In genomic region chr16:20805086-20805485, GRCm38 (mm10) we compare ENCODE assay signal across 8 mouse cellular contexts.
A peak's percentile ranks its signal among the peaks of the same experiment; 100 is the strongest.
DNase-seq lines count a peak whose midpoint lies in the region; ATAC-seq and TF ChIP-seq lines count a peak whose summit lies in the region.

No protein-coding gene starts in this region.

- peak; percentile 22; the same call in 1 of the 2 replicates for ATAC-seq in kidney, postnatal 0 days (replicated peaks; ENCODE audit: low FRiP score, low read depth)
- no peak for ATAC-seq in embryonic facial prominence, embryonic 13.5 days (ENCODE audit: insufficient number of reproducible peaks, insufficient read depth, low FRiP score, low TSS enrichment, low read depth)
- ATAC-seq in inflammation-experienced regulatory T-cells, adult 6 months: peak; percentile 7

- H3K9ac ChIP-seq in kidney, postnatal 0 days (ENCODE audit: low read depth, low read length): peak overlapping the region; percentile 42; the same call in 1 of the 2 replicates
- peak overlapping the region; percentile 62; the same call in 1 of the 2 replicates for H3K9ac ChIP-seq in embryonic facial prominence, embryonic 13.5 days

- TF ChIP-seq POLR2A in myocyte (IDR thresholded peaks at IDR 0.05; ENCODE audit: insufficient read length, low read depth): no peak

- 15% methylated on average over 6 of the region's 6 CpGs for WGBS in kidney, postnatal 0 days
- 7% methylated on average over 6 of the region's 6 CpGs for WGBS in embryonic facial prominence, embryonic 13.5 days

- H3K9me3 ChIP-seq in kidney, postnatal 0 days (replicated peaks; ENCODE audit: low read length): no peaks in the 10 kb centered on the region
- no peaks in the 10 kb centered on the region for H3K9me3 ChIP-seq in embryonic facial prominence, embryonic 13.5 days

- peaks cover 10% of the 10 kb centered on the region; the same call in 1 of the 2 replicates for H3K4me1 ChIP-seq in kidney, postnatal 0 days (replicated peaks; ENCODE audit: insufficient read depth, low read length)
- H3K4me1 ChIP-seq in embryonic facial prominence, embryonic 13.5 days: peaks cover 29% of the 10 kb centered on the region

- TF ChIP-seq CTCF in kidney, postnatal 0 days (IDR thresholded peaks at IDR 0.05; ENCODE audit: low read depth): no peak

- H3K4me2 ChIP-seq in kidney, postnatal 0 days (ENCODE audit: low read length): peak overlapping the region; percentile 63
- H3K4me2 ChIP-seq in embryonic facial prominence, embryonic 13.5 days: peak overlapping the region; percentile 65
- H3K4me2 ChIP-seq in myocyte (ENCODE audit: low read depth): peak overlapping the region; percentile 55

- 0 out of 2 replicates have a peak overlapping the region, but pooled peaks have one; percentile 22 for H3K4me3 ChIP-seq in kidney, postnatal 0 days (replicated peaks; ENCODE audit: low read depth, low read length)
- H3K4me3 ChIP-seq in embryonic facial prominence, embryonic 13.5 days: peak overlapping the region; percentile 40
- no peak overlapping the region for H3K4me3 ChIP-seq in myocyte

- H3K36me3 ChIP-seq in kidney, postnatal 0 days (ENCODE audit: insufficient read depth, low read length): no peaks in the 10 kb centered on the region
- no peaks in the 10 kb centered on the region for H3K36me3 ChIP-seq in embryonic facial prominence, embryonic 13.5 days
- no peaks in the 10 kb centered on the region for H3K36me3 ChIP-seq in myocyte (ENCODE audit: control insufficient read depth, insufficient read depth)

- no peak overlapping the region for H3ac ChIP-seq in myocyte (ENCODE audit: control insufficient read depth, insufficient read length)

- no peaks in the 10 kb centered on the region for H3K79me2 ChIP-seq in myocyte (ENCODE audit: control insufficient read depth, insufficient read depth)

- peak overlapping the region; percentile 70 for H3K27ac ChIP-seq in kidney, postnatal 0 days
- H3K27ac ChIP-seq in embryonic facial prominence, embryonic 13.5 days: peak overlapping the region; percentile 85

- H3K27me3 ChIP-seq in kidney, postnatal 0 days (ENCODE audit: insufficient read depth, low read length): no peaks in the 10 kb centered on the region
- H3K27me3 ChIP-seq in embryonic facial prominence, embryonic 13.5 days: no peaks in the 10 kb centered on the region
- H3K27me3 ChIP-seq in myocyte (ENCODE audit: control insufficient read depth, insufficient read depth, insufficient read length): no peaks in the 10 kb centered on the region

- peak; percentile 51 for DNase-seq in kidney, postnatal 0 days (ENCODE audit: low spot score)
- no peak for DNase-seq in kidney, postnatal 14 days
- no peak for DNase-seq in left cerebral cortex, adult 8-10 months (ENCODE audit: low spot score in 2 of 2)
- DNase-seq in kidney, postnatal 25 days: no peak
- no peak for DNase-seq in lung, postnatal 36 days

TF ChIP-seq in myocyte, 11 proteins besides CTCF, POLR2A, EP300 and RAD21:
- TF ChIP-seq CEBPB (IDR thresholded peaks at IDR 0.05; ENCODE audit: insufficient read depth, poor library complexity, severe bottlenecking): no peak
TF ChIP-seq in myocyte: peak in this region for 0.
